Mouse (Mus musculus): ENCODE results near the gene Mcat.

Mcat gene

GRCm38 (mm10) chr15:83576651-83577050 is 13.1 kb upstream of the Mcat start:
- no peak for ATAC-seq (ENCODE audit: low TSS enrichment)

DNA sequence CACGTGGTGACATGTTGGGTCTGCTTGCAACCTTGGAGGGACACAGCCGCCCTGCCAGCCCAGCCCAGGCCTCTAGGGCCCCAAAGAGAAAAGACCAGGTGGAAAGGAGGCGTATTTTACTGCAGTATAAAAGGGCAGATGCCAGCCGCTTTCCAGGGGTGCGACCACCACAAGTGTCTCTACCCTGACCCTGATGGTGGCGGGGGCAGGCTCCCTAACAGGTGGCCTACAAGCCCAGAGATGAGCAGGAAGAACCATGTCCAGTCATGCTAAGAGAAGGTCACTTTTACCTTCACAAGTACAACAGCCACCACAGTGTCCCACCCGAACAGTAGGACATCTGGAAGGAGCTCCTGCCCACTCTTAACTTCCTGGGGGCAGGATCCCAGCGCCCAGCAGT is 12.0 kb upstream of the Mcat start:
- no peak for ATAC-seq (ENCODE audit: low TSS enrichment)

DNA sequence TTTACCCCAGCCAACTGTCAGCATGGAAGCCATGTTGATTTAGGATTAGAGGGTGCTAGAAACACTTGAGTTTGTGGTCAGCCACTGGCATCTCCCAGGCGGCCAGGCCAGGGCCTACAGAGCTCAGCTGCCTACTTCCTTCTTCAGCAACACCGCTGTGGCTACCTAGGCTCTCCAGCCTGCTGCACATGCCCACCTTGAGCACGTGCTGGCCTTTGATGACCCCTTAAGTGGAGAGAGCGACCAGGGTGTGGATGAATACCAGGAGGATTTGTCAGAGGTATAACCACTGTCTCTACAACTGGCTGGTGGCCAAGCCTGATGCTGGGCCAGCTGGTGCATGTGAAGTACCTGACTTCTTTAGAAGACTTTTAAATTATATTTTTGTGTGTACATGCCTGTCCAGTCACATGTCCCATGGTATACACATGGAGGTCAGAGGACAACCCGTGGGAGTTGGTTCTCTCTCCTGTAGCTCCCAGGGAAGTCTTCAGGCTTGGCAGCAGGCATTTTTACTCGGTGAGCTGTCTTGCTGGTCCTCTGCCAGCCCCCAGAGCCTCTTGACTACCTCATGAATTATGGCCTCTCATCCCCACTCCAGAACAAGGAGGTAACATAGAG is 11.3 kb upstream of the Mcat start:
- ATAC-seq (ENCODE audit: low TSS enrichment): no peak

DNA sequence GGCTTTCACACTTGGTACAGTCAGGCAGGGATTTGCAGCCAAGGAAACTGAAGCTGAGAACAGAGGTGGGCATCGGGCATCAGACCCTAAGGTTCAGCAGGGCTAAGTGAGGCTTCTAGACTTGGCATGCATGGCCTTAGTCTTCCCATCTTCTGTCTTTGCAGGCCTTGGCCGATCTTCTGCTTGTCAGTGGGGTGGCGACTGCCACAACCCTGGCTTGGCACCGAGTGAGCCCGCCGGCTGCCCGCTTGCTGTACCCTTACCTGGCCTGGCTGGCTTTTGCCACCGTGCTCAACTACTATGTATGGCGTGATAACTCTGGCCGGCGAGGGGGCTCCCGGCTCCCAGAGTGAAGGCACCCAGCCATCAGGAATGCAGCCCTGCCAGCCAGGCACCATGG is 10.0 kb upstream of the Mcat start:
- no peak for ATAC-seq (ENCODE audit: low TSS enrichment)

- ATAC-seq (ENCODE audit: low TSS enrichment): no peak
Observed at GRCm38 (mm10) chr15:83572132-83572531, 8.5 kb upstream of the Mcat start.

DNA sequence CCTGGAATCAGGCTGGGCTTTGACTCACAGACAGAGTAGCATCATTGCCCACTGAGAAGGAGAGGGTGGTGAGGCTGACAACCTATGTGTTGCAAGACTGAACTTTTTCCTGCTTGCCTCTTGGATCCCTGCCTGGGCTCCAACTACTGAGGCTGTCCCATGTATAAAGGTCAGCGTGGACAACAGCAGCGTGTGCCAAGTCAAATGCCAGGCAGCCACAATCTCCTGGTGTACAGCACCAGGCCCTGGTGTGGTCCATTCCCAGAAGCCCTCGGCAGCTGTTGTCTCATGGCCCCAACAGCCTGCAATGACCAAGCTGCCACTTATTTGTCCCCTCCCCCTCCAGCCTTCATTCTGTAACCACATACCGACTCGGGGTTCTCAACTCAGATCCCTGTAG is 8.0 kb upstream of the Mcat start:
- ATAC-seq (ENCODE audit: low TSS enrichment): no peak

- ATAC-seq (ENCODE audit: low TSS enrichment): no peak
Observed at GRCm38 (mm10) chr15:83570641-83571040, 7.1 kb upstream of the Mcat start.

DNA sequence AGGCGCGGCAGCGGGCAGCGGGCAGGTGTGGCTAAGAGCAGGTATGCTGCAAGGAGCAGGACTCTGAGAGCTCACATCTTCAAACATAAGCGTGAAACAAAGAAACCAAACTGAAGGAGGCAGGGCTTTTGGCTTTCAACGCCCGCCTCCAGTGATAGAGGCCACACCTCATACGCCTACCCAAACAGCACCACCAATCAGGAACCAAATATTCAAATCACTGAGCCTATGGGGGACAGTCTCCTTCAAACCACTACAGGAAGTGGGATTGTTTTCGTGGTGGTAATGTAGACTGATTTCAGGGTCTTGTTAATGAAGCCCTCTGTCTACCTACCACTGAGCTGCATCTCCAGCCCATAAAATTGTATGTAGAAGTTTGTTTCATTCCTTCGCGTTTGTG is 6.1 kb upstream of the Mcat start:
- no peak for ATAC-seq (ENCODE audit: low TSS enrichment)

DNA sequence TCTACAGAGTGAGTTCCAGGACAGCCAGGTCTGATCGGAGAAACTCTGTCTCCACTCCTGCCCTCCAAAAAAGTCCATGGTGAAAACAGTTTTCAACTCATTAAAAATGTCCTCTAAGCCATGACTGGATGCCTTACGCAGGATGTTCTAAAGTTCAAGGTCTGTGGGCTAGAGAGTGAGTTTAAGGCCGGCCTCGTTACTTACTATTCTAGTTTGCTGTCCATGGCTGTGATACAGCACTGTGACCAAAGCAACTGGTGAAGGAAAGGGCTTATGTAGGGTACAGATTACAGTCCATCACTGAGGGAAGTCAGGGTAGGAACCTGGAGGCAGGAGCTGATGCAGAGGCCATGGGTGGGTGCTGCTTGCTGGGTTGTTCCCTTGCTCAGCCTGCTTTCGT is 5.0 kb upstream of the Mcat start:
- no peak for ATAC-seq (ENCODE audit: low TSS enrichment)

DNA sequence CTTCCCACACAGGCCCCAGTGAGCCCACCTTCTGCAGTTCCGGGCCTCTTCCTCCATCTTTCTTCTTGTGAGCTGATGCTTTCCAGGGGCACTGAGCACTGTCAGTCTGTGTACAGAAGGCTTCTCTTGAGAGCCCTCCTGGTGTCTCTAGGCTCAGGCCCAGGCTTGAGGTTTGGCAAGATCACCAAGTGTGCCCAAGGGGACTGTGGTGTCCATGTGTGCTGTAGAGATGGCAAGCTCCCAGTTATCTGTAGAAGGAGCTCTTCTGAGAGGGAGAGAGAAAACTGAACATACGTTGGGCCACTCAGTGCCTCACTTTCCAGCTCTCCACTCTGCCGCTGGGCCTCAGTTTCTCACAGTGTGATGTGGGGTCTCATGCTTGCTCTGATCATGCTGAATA is 4.1 kb upstream of the Mcat start:
- ATAC-seq (ENCODE audit: low TSS enrichment): no peak

- ATAC-seq (ENCODE audit: low TSS enrichment): no peak
Observed at GRCm38 (mm10) chr15:83566006-83566405, 2.4 kb upstream of the Mcat start.

DNA sequence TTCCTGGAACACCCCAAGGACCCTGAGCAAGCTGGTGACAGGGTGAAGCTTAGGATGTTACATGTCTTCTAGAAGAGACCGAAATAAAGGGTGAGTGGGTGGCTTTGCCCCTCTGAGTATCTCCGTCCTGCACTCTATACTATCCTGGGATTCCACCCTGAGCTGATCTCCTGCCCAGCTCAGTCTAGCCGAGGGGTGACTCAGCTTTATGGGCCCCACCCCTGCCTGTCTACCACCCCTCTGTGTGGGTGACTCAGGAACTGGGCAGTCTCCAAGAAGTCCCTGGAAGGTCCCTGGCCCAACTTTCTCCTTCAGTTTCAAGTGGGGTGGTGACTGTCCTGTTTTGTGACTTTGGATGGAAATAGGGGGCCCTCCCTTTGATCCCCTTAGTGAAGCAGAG is 1.8 kb upstream of the Mcat start:
- ATAC-seq (ENCODE audit: low TSS enrichment): no peak

- ATAC-seq (ENCODE audit: low TSS enrichment): no peak
Observed at GRCm38 (mm10) chr15:83563857-83564651, 467 bp upstream of the Mcat start.

- peak; percentile 78 for ATAC-seq (ENCODE audit: low TSS enrichment)
Observed at GRCm38 (mm10) chr15:83562626-83563270, 839 bp downstream of the Mcat start.

DNA sequence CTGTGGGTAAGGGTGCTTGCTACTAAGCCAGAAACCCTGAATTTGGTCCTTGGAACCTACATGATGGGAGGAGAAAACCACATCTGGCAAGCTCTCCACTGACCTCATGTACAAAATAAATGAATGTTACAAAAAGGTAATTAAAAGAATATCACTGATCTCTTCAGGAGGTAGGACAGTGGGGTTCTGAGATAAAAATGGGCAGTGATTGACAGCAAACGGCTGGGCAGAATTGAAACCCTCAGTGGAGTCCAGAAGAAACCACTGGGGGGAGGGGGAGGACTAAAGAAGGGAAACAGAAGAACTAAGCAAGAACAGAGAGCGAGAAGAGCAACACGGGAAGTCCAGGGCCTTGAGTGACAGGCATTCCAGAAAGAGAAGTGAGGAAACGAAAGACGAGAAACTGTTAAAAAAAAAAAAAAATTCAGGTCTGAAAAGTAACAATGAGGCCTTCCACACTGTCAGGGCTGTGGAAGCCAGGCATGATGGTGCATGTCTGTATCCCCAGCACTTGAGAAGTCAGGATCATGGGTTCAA is 2.6 kb downstream of the Mcat start:
- ATAC-seq (ENCODE audit: low TSS enrichment): no peak

GRCm38 (mm10) chr15:83555161-83555974 is 8.2 kb downstream of the Mcat start:
- peak; percentile 94 for ATAC-seq (ENCODE audit: low TSS enrichment)

GRCm38 (mm10) chr15:83553831-83554230 is 9.8 kb downstream of the Mcat start:
- no peak for ATAC-seq (ENCODE audit: low TSS enrichment)

DNA sequence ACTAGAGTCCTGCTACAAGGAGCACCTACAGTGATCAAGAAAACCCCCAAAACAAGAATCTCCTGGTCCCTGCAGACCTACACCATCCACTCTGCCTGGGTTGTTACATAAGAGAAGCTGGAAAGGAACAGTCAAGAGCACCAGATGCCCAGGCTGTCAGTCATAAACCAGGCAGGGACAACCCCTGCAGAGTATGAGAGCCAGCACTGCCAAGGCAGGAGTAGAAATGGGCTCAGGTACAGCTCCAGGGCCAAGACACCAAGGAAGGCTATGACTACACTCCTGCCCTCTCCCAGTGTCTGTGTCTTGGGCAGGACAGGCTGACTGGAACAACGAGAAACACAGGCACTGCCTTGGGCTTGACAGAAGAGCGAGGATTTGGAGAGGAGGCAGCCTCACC is 13.4 kb downstream of the Mcat start:
- no peak for ATAC-seq (ENCODE audit: low TSS enrichment)

- no peak for ATAC-seq (ENCODE audit: low TSS enrichment)
Observed at GRCm38 (mm10) chr15:83547144-83547543, 16.4 kb downstream of the Mcat start.

GRCm38 (mm10) chr15:83546029-83546428 is 17.6 kb downstream of the Mcat start:
- no peak for ATAC-seq (ENCODE audit: low TSS enrichment)

DNA sequence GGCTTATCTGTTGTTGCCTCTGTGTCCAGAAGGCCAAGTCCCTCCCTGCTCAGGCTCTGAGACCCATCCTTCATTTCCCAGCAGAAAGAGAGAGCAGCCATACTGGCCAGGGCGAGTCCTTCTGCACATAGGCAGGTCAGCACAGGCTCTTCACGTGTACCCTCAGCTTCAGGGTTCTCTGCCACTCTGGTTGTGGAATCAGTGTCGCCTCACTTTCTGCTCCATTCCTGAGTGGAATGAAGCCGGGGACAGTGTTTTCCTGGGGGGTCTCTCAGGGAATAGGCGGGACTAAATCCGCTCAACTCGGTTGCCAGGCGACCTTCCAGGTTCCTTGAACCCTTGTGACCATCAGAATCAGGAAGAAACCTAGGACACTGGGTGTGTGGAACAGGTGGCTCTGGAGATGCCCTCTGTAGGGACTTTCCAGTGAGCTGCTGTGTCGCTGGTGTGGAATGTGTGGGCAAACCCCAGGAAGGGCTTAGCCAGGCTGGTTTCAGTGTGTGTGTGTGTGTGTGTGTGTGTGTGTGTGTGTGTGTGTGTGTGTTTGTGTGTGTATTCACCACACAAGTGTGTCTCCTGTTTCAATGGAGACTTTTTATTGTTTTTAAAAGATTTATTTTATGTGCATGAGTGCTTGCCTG is 21.8 kb downstream of the Mcat start:
- ATAC-seq (ENCODE audit: low TSS enrichment): no peak

DNA sequence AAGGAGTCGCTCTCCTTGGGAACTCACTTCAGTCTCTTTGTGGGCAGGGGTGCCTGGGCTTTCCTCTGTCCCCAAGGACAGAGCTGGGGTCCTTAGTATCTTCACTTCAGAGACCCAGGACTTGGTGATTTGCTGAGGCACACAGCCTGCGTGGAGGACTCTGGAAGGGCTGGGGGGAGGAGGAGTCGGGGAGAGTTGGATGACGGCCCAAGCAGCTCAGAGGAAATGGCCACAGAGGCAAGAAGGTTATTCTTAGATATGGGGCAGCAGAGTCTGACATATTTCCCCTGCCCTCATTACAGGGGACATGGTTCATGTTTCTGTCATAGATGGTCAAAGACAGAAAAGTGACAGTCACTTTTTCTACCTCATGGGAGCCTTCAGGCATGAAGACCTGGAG is 23.7 kb downstream of the Mcat start:
- no peak for ATAC-seq (ENCODE audit: low TSS enrichment)
